Mouse (Mus musculus): ENCODE results near the gene Agfg2.
A peak's percentile ranks its signal among the peaks of the same experiment; 100 is the strongest.

Agfg2 gene

GRCm38 (mm10) chr5:137674786-137675185, 9.7 kb downstream of the Agfg2 start:
- H3K9me3 ChIP-seq (ENCODE audit: low read length): no peaks in the 10 kb centered on the region
- H3K36me3 ChIP-seq (ENCODE audit: insufficient read depth, low read length): peaks cover 51% of the 10 kb centered on the region
- TF ChIP-seq NANOG (IDR thresholded peaks at IDR 0.05; ENCODE audit: borderline replicate concordance, low read length) (no peak), POU5F1 (IDR thresholded peaks at IDR 0.05; ENCODE audit: borderline replicate concordance, low read length) (no peak), CTCF (conservative IDR thresholded peaks at IDR 0.05; ENCODE audit: low read length) (no peak)
- no peaks in the 10 kb centered on the region for H3K27me3 ChIP-seq (ENCODE audit: insufficient read depth, low read length)
- H3K4me3 ChIP-seq (replicated peaks; ENCODE audit: low read length): no peak overlapping the region
- H3K4me1 ChIP-seq (replicated peaks; ENCODE audit: low read depth, low read length): peaks cover 46% of the 10 kb centered on the region

GRCm38 (mm10) chr5:137673015-137673414, 11.5 kb downstream of the Agfg2 start:
- no peaks in the 10 kb centered on the region for H3K9me3 ChIP-seq (ENCODE audit: low read length)
- peaks cover 46% of the 10 kb centered on the region for H3K4me1 ChIP-seq (replicated peaks; ENCODE audit: low read depth, low read length)
- H3K36me3 ChIP-seq (ENCODE audit: insufficient read depth, low read length): peaks cover 44% of the 10 kb centered on the region
- TF ChIP-seq POU5F1 (IDR thresholded peaks at IDR 0.05; ENCODE audit: borderline replicate concordance, low read length): no peak
- no peak overlapping the region for H3K4me3 ChIP-seq (replicated peaks; ENCODE audit: low read length)
- H3K27me3 ChIP-seq (ENCODE audit: insufficient read depth, low read length): no peaks in the 10 kb centered on the region

- H3K36me3 ChIP-seq (ENCODE audit: insufficient read depth, low read length): peaks cover 44% of the 10 kb centered on the region
- H3K9me3 ChIP-seq (ENCODE audit: low read length): no peaks in the 10 kb centered on the region
- H3K4me1 ChIP-seq (replicated peaks; ENCODE audit: low read depth, low read length): peaks cover 51% of the 10 kb centered on the region
- TF ChIP-seq POU5F1 (IDR thresholded peaks at IDR 0.05; ENCODE audit: borderline replicate concordance, low read length) (no peak), CTCF (conservative IDR thresholded peaks at IDR 0.05; ENCODE audit: low read length) (no peak), NANOG (IDR thresholded peaks at IDR 0.05; ENCODE audit: borderline replicate concordance, low read length) (no peak)
- no peak overlapping the region for H3K4me3 ChIP-seq (replicated peaks; ENCODE audit: low read length)
- no peaks in the 10 kb centered on the region for H3K27me3 ChIP-seq (ENCODE audit: insufficient read depth, low read length)
Observed at GRCm38 (mm10) chr5:137672361-137672760, 12.2 kb downstream of the Agfg2 start.

- Histone ChIP-seq H3K36me3 (ENCODE audit: insufficient read depth, low read length) (peaks cover 45% of the 10 kb centered on the region), H3K4me3 (replicated peaks; ENCODE audit: low read length) (peak overlapping the region; percentile 26), H3K27me3 (ENCODE audit: insufficient read depth, low read length) (no peaks in the 10 kb centered on the region), H3K9me3 (ENCODE audit: low read length) (no peaks in the 10 kb centered on the region), H3K4me1 (replicated peaks; ENCODE audit: low read depth, low read length) (peaks cover 51% of the 10 kb centered on the region)
- TF ChIP-seq CTCF (conservative IDR thresholded peaks at IDR 0.05; ENCODE audit: low read length) (no peak), NANOG (IDR thresholded peaks at IDR 0.05; ENCODE audit: borderline replicate concordance, low read length) (no peak), POU5F1 (IDR thresholded peaks at IDR 0.05; ENCODE audit: borderline replicate concordance, low read length) (no peak)
Observed at GRCm38 (mm10) chr5:137671443-137672240, 12.9 kb downstream of the Agfg2 start.

- Histone ChIP-seq H3K9me3 (ENCODE audit: low read length) (no peaks in the 10 kb centered on the region), H3K4me3 (replicated peaks; ENCODE audit: low read length) (no peak overlapping the region), H3K27me3 (ENCODE audit: insufficient read depth, low read length) (no peaks in the 10 kb centered on the region), H3K4me1 (replicated peaks; ENCODE audit: low read depth, low read length) (peaks cover 49% of the 10 kb centered on the region), H3K36me3 (ENCODE audit: insufficient read depth, low read length) (peaks cover 47% of the 10 kb centered on the region)
- TF ChIP-seq CTCF (conservative IDR thresholded peaks at IDR 0.05; ENCODE audit: low read length) (0 out of 2 replicates have a peak, but pooled peaks have one; percentile 8), NANOG (IDR thresholded peaks at IDR 0.05; ENCODE audit: borderline replicate concordance, low read length) (no peak), POU5F1 (IDR thresholded peaks at IDR 0.05; ENCODE audit: borderline replicate concordance, low read length) (no peak)
Observed at GRCm38 (mm10) chr5:137670240-137670639, 14.3 kb downstream of the Agfg2 start.

GRCm38 (mm10) chr5:137668971-137669370, 15.6 kb downstream of the Agfg2 start:
- TF ChIP-seq POU5F1 (IDR thresholded peaks at IDR 0.05; ENCODE audit: borderline replicate concordance, low read length) (no peak), CTCF (conservative IDR thresholded peaks at IDR 0.05; ENCODE audit: low read length) (no peak), NANOG (IDR thresholded peaks at IDR 0.05; ENCODE audit: borderline replicate concordance, low read length) (no peak)
- Histone ChIP-seq H3K27me3 (ENCODE audit: insufficient read depth, low read length) (no peaks in the 10 kb centered on the region), H3K36me3 (ENCODE audit: insufficient read depth, low read length) (peaks cover 42% of the 10 kb centered on the region), H3K4me3 (replicated peaks; ENCODE audit: low read length) (no peak overlapping the region), H3K4me1 (replicated peaks; ENCODE audit: low read depth, low read length) (peaks cover 49% of the 10 kb centered on the region), H3K9me3 (ENCODE audit: low read length) (no peaks in the 10 kb centered on the region)

GRCm38 (mm10) chr5:137663057-137663456, 21.5 kb downstream of the Agfg2 start:
- H3K9me3 ChIP-seq (ENCODE audit: low read length): no peaks in the 10 kb centered on the region
- peaks cover 35% of the 10 kb centered on the region for H3K4me1 ChIP-seq (replicated peaks; ENCODE audit: low read depth, low read length)
- no peak for TF ChIP-seq POU5F1 (IDR thresholded peaks at IDR 0.05; ENCODE audit: borderline replicate concordance, low read length)
- TF ChIP-seq NANOG (IDR thresholded peaks at IDR 0.05; ENCODE audit: borderline replicate concordance, low read length): no peak
- TF ChIP-seq CTCF (conservative IDR thresholded peaks at IDR 0.05; ENCODE audit: low read length): no peak
- H3K36me3 ChIP-seq (ENCODE audit: insufficient read depth, low read length): peaks cover 83% of the 10 kb centered on the region
- H3K4me3 ChIP-seq (replicated peaks; ENCODE audit: low read length): no peak overlapping the region
- H3K27me3 ChIP-seq (ENCODE audit: insufficient read depth, low read length): no peaks in the 10 kb centered on the region

- no peak for TF ChIP-seq POU5F1 (IDR thresholded peaks at IDR 0.05; ENCODE audit: borderline replicate concordance, low read length)
- no peak for TF ChIP-seq CTCF (conservative IDR thresholded peaks at IDR 0.05; ENCODE audit: low read length)
- no peak for TF ChIP-seq NANOG (IDR thresholded peaks at IDR 0.05; ENCODE audit: borderline replicate concordance, low read length)
- no peaks in the 10 kb centered on the region for H3K9me3 ChIP-seq (ENCODE audit: low read length)
- H3K4me1 ChIP-seq (replicated peaks; ENCODE audit: low read depth, low read length): peaks cover 45% of the 10 kb centered on the region
- no peak overlapping the region for H3K4me3 ChIP-seq (replicated peaks; ENCODE audit: low read length)
- H3K27me3 ChIP-seq (ENCODE audit: insufficient read depth, low read length): no peaks in the 10 kb centered on the region
- peaks cover 77% of the 10 kb centered on the region for H3K36me3 ChIP-seq (ENCODE audit: insufficient read depth, low read length)
Observed at GRCm38 (mm10) chr5:137660064-137660688, 24.4 kb downstream of the Agfg2 start.
